Mouse (Mus musculus): ENCODE data around the gene Htr7.
A peak's percentile ranks its signal among the peaks of the same experiment; 100 is the strongest.

Htr7 gene

DNA sequence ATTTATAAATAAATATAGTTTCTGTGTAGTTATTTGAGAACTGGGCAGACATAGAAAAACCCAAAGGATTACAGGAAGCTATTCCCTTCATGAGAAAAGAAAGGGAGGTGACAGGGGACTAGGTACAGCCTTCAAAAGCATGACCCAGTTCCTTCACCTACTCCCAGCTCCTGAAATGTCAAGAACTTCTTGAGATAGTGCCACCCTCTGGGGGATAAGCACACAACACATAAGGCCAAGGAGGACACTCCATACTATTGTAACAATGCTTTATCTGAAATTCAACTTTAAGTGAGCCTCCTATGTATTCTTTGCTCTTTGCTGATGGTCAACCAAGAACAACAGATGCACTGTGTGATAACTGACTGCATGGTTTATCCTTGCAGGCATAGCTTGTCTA lies 82.6 kb downstream of the Htr7 start:
- no peak for ATAC-seq (ENCODE audit: insufficient number of reproducible peaks, low FRiP score, low TSS enrichment)

DNA sequence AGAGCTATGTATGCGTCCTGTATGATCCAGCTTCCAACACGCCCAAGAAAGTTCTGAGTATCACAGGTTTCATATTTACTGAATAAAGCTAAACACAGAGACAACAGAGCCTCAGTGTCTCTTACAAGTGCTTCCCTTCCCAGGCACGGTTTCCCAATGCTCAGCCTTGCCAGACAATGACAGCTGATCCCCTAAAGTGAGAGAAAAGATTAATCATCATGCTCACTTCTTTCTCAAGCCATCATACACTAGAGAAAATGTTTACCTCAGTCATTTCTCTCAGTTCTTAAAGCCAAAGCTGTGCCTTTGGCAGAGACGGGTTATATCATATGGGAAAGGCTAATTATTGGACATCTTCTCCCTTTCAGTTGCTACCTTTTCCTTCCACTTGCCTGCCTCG lies 99.7 kb downstream of the Htr7 start:
- ATAC-seq (ENCODE audit: insufficient number of reproducible peaks, low FRiP score, low TSS enrichment): no peak

DNA sequence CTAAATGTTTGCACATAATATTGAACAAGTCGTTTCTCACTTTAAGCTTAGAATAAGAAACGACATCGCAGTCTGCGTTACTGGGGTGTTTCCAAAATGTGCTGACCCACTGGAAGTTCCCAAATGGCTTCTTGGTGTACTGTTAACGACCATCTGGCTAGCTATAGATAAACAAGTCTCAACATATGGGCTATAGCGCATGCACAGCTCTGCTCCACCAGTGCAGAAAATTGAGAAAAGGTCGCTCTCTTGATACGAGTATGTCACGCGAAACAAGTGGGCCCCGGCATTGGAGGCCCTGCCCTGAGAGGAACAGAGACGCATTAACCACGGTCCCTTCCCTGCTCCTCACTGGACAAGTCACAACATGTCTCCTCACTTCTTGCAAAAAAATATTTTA lies 101.6 kb downstream of the Htr7 start:
- no peak for ATAC-seq (ENCODE audit: insufficient number of reproducible peaks, low FRiP score, low TSS enrichment)

- ATAC-seq (ENCODE audit: insufficient number of reproducible peaks, low FRiP score, low TSS enrichment): no peak
Observed at GRCm38 (mm10) chr19:35949888-35950287, 107.4 kb downstream of the Htr7 start.

DNA sequence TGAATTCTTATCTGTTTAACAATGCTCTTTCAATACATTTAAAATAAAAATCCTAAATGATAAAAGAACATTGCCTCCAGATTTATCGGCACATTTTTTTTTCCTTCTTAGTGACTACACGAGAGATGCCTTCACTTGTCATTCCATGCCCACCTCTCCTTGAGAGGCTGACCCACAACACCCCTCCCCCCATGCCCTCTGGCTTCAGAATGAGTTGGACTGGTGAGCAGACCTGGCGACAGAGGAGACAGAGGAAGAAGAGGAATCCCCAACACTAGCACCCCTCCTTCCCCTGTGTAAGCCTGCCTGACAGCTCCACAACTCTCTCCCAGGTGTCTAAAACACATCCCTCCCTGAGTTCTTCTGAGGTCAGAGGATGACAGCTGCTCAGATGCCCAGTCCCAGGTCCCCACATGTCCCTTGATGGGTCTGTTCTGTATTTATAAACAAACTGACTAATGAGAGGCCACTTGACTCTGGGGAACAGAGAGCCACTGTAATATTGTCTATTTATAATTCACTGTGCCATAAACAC lies 132.3 kb downstream of the Htr7 start:
- no peak for ATAC-seq (ENCODE audit: insufficient number of reproducible peaks, low FRiP score, low TSS enrichment)

- ATAC-seq (ENCODE audit: insufficient number of reproducible peaks, low FRiP score, low TSS enrichment): peak; percentile 61
Observed at GRCm38 (mm10) chr19:35924418-35924817, 132.9 kb downstream of the Htr7 start.
